Mouse (Mus musculus) intestine, postnatal 0 days (tissue): ENCODE measurements around the gene Nucks1. TPM values are rescaled to one million over a fixed set of nuclear protein-coding genes. Genes with fewer than 3 reads are reported as not detected.

Experiments used
- ATAC-seq: fragments of 200-750 bp; cut with Nextera tagmentation; 2 replicates; pipeline ENCODE4 v1.8.0; 2017; ENCODE audit warnings: mild to moderate bottlenecking, moderate TSS enrichment, moderate library complexity
- H3K27ac ChIP-seq: fragments of 300-500 bp; sonication (generic); 2 replicates; pipeline ENCODE4 v1.5.1; 2014; ENCODE audit warnings: mild to moderate bottlenecking, low read depth, low read length, moderate library complexity
- H3K27me3 ChIP-seq: fragments of 300-500 bp; sonication (generic); replicated peaks from 2 replicates; pipeline ENCODE4 v1.6.1; 2014; ENCODE audit warnings: low read length, mixed read lengths; ENCODE audit not compliant: control insufficient read depth, insufficient read depth
- H3K36me3 ChIP-seq: fragments of 300-500 bp; sonication (generic); 2 replicates; pipeline ENCODE4 v1.6.1; 2014; ENCODE audit warnings: mild to moderate bottlenecking, moderate library complexity; ENCODE audit not compliant: control insufficient read depth, insufficient read depth
- H3K4me1 ChIP-seq: fragments of 300-500 bp; sonication (generic); replicated peaks from 2 replicates; pipeline ENCODE4 v1.6.1; 2014; ENCODE audit warnings: antibody characterized with exemption, low read length, mixed read lengths; ENCODE audit not compliant: control insufficient read depth, insufficient read depth
- H3K4me2 ChIP-seq: fragments of 300-500 bp; sonication (generic); replicated peaks from 2 replicates; pipeline ENCODE4 v1.6.1; 2014; ENCODE audit warnings: low read depth, mild to moderate bottlenecking, moderate library complexity
- H3K4me3 ChIP-seq: fragments of 300-500 bp; sonication (generic); 2 replicates; pipeline ENCODE4 v1.5.1; 2014; ENCODE audit warnings: low read depth, low read length
- H3K9ac ChIP-seq: fragments of 300-500 bp; sonication (generic); 2 replicates; pipeline ENCODE4 v1.6.1; 2014; ENCODE audit warnings: mild to moderate bottlenecking, low read depth, low read length
- H3K9me3 ChIP-seq: fragments of 300-500 bp; sonication (generic); 2 replicates; pipeline ENCODE4 v1.6.1; 2016; ENCODE audit warnings: mixed run types; ENCODE audit not compliant: control insufficient read depth
- CTCF ChIP-seq: sonication (generic); IDR thresholded peaks from 2 replicates; pipeline ENCODE4 v1.5.1; 2016; ENCODE audit warnings: low read depth, mild to moderate bottlenecking, control low read depth, antibody characterized with exemption, moderate library complexity
- WGBS: fragments of 180-500 bp; shearing (Covaris S2); extraction: QIAGEN DNeasy Blood & Tissue Kit; methylation state at CpG from one replicate; pipeline ENCODE4 v1.1.7; 2014; 5-methylcytosine and 5-hydroxymethylcytosine counted together
- polyA plus RNA-seq: library from polyadenylated mRNA; unstranded; fragments of >200 nt; fragmentation: Nextera tagmentation; extraction: Ambion mirVana; gene quantifications from 2 replicates; pipeline ENCODE4 v1.2.1, GENCODE M21; 2015

The Nucks1 gene
- polyA plus RNA-seq, 1 experiment from 2014 or later = 25.9 TPM

DNA sequence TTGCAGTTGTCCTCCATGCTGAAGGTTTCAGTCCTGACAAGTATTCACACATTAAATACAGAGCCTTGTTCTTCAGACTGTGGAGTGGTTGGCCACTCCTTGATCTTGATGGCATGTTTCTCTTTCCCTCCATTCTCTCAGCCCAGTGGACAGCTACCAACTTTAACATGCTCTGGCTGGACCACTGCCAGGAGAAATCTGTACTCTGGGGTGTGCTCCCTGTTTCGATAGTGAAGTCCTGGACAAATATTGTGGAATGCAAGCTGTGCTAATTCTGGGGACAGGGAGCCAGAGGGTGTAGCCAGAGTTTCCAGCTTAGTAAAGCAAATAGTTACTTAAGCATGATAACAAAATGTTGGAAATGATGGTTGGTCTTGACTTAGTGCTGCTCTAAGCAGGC is 28.5 kb downstream of the Nucks1 start:
- Histone ChIP-seq H3K36me3 (peaks cover 1% of the 10 kb centered on the region; the same call in 1 of the 2 replicates), H3K27me3 (no peaks in the 10 kb centered on the region), H3K9me3 (no peaks in the 10 kb centered on the region), H3K27ac (no peak overlapping the region), H3K4me1 (0 out of 2 replicates have a peak, but pooled peaks cover 3% of the 10 kb centered on the region), H3K4me3 (no peak overlapping the region), H3K9ac (no peak overlapping the region), H3K4me2 (no peak overlapping the region)
- no peak for ATAC-seq
- TF ChIP-seq CTCF = no peak
- 28% methylated on average over 1 of the region's 1 CpGs for WGBS

DNA sequence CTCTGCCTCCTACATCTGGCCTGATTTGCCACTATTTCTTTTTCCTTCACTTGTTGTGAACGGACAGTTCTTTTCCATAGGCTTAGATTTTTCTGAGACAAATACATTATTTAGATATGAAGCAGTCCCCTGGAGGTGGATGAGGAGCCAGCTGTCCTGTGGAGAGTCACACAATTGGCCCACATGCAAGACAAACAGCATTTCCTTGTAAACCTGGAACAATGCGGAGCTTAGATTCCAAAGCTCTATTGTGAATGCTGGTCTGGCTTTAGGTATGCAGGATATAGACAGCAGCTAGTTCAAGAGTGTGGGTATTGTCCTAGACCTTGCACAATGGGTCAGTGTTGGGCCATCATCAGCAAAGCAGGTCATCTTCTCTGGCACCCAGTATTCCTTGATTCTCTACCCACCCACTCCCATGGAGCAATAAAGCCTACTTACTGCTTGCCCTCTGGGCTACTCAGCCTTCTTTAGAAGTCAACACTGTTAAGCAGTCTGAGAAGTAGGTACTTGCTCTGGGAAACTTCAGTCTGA is 30.4 kb downstream of the Nucks1 start:
- H3K4me2 ChIP-seq = no peak overlapping the region
- no peak for ATAC-seq
- H3K4me1 ChIP-seq = 0 out of 2 replicates have a peak, but pooled peaks cover 3% of the 10 kb centered on the region
- 77% methylated on average over 2 of the region's 2 CpGs for WGBS
- no peaks in the 10 kb centered on the region for H3K9me3 ChIP-seq
- H3K27me3 ChIP-seq = no peaks in the 10 kb centered on the region
- no peak overlapping the region for H3K4me3 ChIP-seq
- H3K27ac ChIP-seq = no peak overlapping the region
- no peak overlapping the region for H3K9ac ChIP-seq
- no peaks in the 10 kb centered on the region for H3K36me3 ChIP-seq
- TF ChIP-seq CTCF = no peak

DNA sequence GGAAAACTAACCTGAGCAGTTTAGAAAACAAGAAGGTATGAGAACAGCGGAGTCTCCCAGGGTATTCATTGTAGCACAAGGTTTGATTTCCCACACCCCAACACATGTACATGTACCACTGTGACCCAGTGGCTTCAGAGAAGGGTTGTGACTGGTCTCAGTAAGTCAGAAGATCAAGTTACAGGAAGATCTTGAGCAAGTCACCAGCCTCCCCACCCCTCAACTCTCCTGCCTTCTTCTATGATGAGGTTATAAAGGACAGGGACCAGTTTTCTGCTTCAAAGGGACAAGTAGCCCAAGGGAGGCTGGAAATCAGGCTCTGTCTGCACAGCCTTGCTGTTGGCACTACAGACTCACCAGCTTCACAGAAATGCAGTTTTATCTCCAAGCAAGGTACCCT is 31.2 kb downstream of the Nucks1 start:
- Histone ChIP-seq H3K9me3 (no peaks in the 10 kb centered on the region), H3K4me2 (no peak overlapping the region), H3K27me3 (no peaks in the 10 kb centered on the region), H3K4me1 (0 out of 2 replicates have a peak, but pooled peaks cover 3% of the 10 kb centered on the region), H3K9ac (no peak overlapping the region), H3K4me3 (no peak overlapping the region), H3K36me3 (no peaks in the 10 kb centered on the region), H3K27ac (no peak overlapping the region)
- no peak for ATAC-seq
- TF ChIP-seq CTCF = no peak
- 59% methylated on average over 1 of the region's 1 CpGs for WGBS

DNA sequence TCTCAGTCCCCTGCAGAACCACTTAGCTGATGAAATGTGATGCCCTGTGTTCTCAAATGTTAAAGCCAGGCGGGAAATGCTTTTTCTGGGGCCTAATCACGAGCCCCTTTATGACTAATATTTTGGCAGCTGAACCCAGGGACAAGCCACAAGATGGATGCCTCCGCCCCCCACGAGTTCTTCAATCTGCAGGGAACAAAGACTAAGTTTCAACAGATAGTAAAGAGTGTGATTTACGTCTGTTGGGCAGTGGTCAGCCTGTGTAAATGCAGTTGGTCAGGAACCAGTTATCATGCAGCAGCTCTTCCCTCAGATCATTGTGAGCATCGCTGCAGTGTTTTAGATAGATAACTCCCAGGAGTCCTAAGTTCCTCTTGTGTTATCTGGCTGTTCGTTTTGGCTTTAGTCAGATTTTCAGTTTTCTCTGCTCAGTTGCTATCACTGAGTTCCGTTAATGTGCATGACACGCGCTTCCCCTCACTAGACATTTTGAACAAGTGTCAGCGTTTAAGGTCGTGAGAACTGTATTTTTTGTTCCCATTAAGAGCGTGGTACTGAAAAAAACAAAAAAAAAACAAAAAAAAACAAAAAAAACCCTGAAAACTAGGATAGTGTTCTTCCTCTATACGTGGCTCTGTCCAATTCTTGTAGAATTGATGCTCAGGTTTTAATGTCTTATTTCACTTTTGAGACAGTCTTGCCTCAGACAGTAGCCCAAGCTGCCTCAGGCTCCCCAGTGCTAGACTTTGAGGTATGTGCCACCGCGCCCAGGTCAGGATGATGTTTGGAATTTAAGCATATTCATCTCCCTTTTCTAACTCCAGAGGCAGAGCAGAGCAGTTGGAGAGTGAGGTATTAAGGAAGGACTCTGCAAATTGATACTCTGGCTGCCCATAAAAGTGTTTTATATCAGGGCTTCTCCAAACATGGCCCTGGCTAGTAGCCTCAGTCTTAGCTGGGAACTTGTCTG is 32.6 kb downstream of the Nucks1 start:
- no peak overlapping the region for H3K4me2 ChIP-seq
- 66% methylated on average over 16 of the region's 16 CpGs for WGBS
- no peaks in the 10 kb centered on the region for H3K36me3 ChIP-seq
- no peaks in the 10 kb centered on the region for H3K9me3 ChIP-seq
- no peak overlapping the region for H3K9ac ChIP-seq
- no peak overlapping the region for H3K4me3 ChIP-seq
- no peak overlapping the region for H3K27ac ChIP-seq
- no peak for ATAC-seq
- 0 out of 2 replicates have a peak, but pooled peaks cover 3% of the 10 kb centered on the region for H3K4me1 ChIP-seq
- no peaks in the 10 kb centered on the region for H3K27me3 ChIP-seq
- TF ChIP-seq CTCF = no peak

DNA sequence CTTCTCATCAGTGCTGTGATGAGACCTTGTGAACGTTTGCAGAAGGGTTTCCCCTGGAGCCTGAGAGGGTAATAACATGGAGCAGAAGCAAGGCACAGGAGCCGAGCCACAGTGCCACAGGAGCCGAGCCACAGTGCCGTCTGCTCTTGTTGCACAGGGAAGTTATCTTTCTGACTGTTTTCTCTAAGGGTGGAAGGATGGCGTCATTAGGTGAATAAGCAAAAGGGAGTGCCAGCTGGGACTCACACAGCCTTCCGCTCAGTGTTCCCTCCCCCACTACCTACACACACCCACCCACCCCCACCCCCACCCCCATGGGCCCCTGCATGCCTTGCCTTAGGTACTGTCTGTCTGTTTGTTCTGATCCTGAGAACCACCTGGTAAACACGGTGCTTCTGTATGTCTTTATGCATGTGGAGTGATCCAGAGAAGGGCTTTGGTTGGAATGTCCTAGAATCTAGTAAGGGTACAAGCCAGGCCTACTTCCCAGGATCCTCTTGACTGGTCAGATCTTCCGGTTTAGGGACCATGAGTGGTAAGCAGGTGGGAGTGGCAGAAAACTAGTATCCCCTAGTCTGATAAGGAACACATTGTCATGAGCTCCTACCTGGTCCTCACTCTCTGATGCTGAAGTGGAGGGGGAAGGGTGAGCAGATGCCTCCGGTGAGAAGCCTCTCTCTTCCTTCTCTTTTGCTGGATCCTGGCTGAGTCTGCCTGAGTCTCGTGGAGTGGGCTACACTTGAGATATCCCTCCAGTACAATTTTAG is 35.5 kb downstream of the Nucks1 start:
- TF ChIP-seq CTCF = no peak
- ATAC-seq = no peak
- Histone ChIP-seq H3K4me2 (no peak overlapping the region), H3K36me3 (no peaks in the 10 kb centered on the region), H3K27me3 (no peaks in the 10 kb centered on the region), H3K4me3 (no peak overlapping the region), H3K4me1 (0 out of 2 replicates have a peak, but pooled peaks cover 3% of the 10 kb centered on the region), H3K9ac (no peak overlapping the region), H3K9me3 (no peaks in the 10 kb centered on the region), H3K27ac (no peak overlapping the region)
- WGBS = 31% methylated on average over 10 of the region's 10 CpGs
